Mouse (Mus musculus): Measurements from ENCODE around the gene Prom1.

The Prom1 gene

GRCm38 (mm10) chr5:43971156-43971555 lies 130.7 kb downstream of the Prom1 start:
- peak; percentile 22 to 46 for DNase-seq

- DNase-seq = no peak
These were observed 131.3 kb downstream of the Prom1 start for GRCm38 (mm10) chr5:43970532-43970931.

- DNase-seq = no peak
These were observed 133.2 kb downstream of the Prom1 start for GRCm38 (mm10) chr5:43968634-43969033.

GRCm38 (mm10) chr5:43961056-43961455 lies 140.8 kb downstream of the Prom1 start:
- DNase-seq = peak; percentile 26 to 44

GRCm38 (mm10) chr5:43959884-43960440 lies 141.9 kb downstream of the Prom1 start:
- DNase-seq = no peak

- DNase-seq = no peak
These were observed 148.6 kb downstream of the Prom1 start for GRCm38 (mm10) chr5:43953241-43953640.

GRCm38 (mm10) chr5:43948748-43949275 lies 153.0 kb downstream of the Prom1 start:
- peak; percentile 20 to 32 for DNase-seq

GRCm38 (mm10) chr5:43948111-43948743 lies 153.6 kb downstream of the Prom1 start:
- peak; percentile 77 to 81 for DNase-seq

- peak in 1 of 2 experiments; percentile 8 for DNase-seq
These were observed 154.4 kb downstream of the Prom1 start for GRCm38 (mm10) chr5:43947330-43947977.
